Mouse (Mus musculus): Measurements from ENCODE around the gene Pym1. TPM values are rescaled to one million over a fixed set of nuclear protein-coding genes. Genes with fewer than 3 reads are reported as not detected.
"Not testable (repeated sequence)": the region's sequence is repeated elsewhere in the genome, so short reads cannot be mapped to it uniquely, and the experiment has no call there.

The Pym1 gene
- 12.5 and 19.5 TPM in 2 replicates for polyA plus RNA-seq (2012; ENCODE audit: insufficient read depth, insufficient read length, missing spikeins)

GRCm38 (mm10) chr10:128747646-128748251 is at the start of gene Pym1:
Pym1 (plus strand) TSS chr10:128747889.
- H3K27ac ChIP-seq (replicated peaks; ENCODE audit: low read depth, low read length): peak within 1 kb of the TSS; percentile 94
- peak within 1 kb of the TSS; percentile 87 for H3K4me3 ChIP-seq (ENCODE audit: insufficient read depth, low read depth, low read length)
- peaks cover 17% of the 10 kb centered on the region; the same call in 1 of the 2 replicates for H3K4me1 ChIP-seq (ENCODE audit: control insufficient read depth, insufficient read depth, insufficient read length, low read length)

GRCm38 (mm10) chr10:128699006-128699405 is 48.7 kb upstream of the Pym1 start:
- H3K4me1 ChIP-seq (ENCODE audit: control insufficient read depth, insufficient read depth, insufficient read length, low read length): peaks cover 3% of the 10 kb centered on the region; the same call in 1 of the 2 replicates
- no peak overlapping the region for H3K27ac ChIP-seq (replicated peaks; ENCODE audit: low read depth, low read length)
- no peak overlapping the region for H3K4me3 ChIP-seq (ENCODE audit: insufficient read depth, low read depth, low read length)

- Histone ChIP-seq H3K4me3 (ENCODE audit: insufficient read depth, low read depth, low read length) (no peak overlapping the region), H3K27ac (replicated peaks; ENCODE audit: low read depth, low read length) (no peak overlapping the region), H3K4me1 (ENCODE audit: control insufficient read depth, insufficient read depth, insufficient read length, low read length) (peaks cover 3% of the 10 kb centered on the region; the same call in 1 of the 2 replicates)
Measured at GRCm38 (mm10) chr10:128699611-128700010, 48.1 kb upstream of the Pym1 start.

GRCm38 (mm10) chr10:128700712-128701111 is 47.0 kb upstream of the Pym1 start:
- no peak overlapping the region for H3K4me3 ChIP-seq (ENCODE audit: insufficient read depth, low read depth, low read length)
- H3K27ac ChIP-seq (replicated peaks; ENCODE audit: low read depth, low read length): no peak overlapping the region
- peaks cover 6% of the 10 kb centered on the region; the same call in 1 of the 2 replicates for H3K4me1 ChIP-seq (ENCODE audit: control insufficient read depth, insufficient read depth, insufficient read length, low read length)

GRCm38 (mm10) chr10:128702328-128703007 is 45.2 kb upstream of the Pym1 start:
- Histone ChIP-seq H3K4me3 (ENCODE audit: insufficient read depth, low read depth, low read length) (no peak overlapping the region), H3K27ac (replicated peaks; ENCODE audit: low read depth, low read length) (no peak overlapping the region), H3K4me1 (ENCODE audit: control insufficient read depth, insufficient read depth, insufficient read length, low read length) (peaks cover 6% of the 10 kb centered on the region; the same call in 1 of the 2 replicates)

- peaks cover 6% of the 10 kb centered on the region; the same call in 1 of the 2 replicates for H3K4me1 ChIP-seq (ENCODE audit: control insufficient read depth, insufficient read depth, insufficient read length, low read length)
- H3K4me3 ChIP-seq (ENCODE audit: insufficient read depth, low read depth, low read length): peak within 1 kb of the TSS; percentile 98
- peak within 1 kb of the TSS; percentile 80 for H3K27ac ChIP-seq (replicated peaks; ENCODE audit: low read depth, low read length)
Measured at GRCm38 (mm10) chr10:128703895-128704294, 43.8 kb upstream of the Pym1 start, which contains the start of gene Pmel. Pmel (plus strand) TSS chr10:128704195.

GRCm38 (mm10) chr10:128704491-128705316 is 43.0 kb upstream of the Pym1 start, which contains the start of gene Cdk2:
Cdk2 (minus strand) TSS chr10:128705031.
- H3K4me3 ChIP-seq (ENCODE audit: insufficient read depth, low read depth, low read length): peak within 1 kb of the TSS; percentile 98
- peak within 1 kb of the TSS; percentile 80 for H3K27ac ChIP-seq (replicated peaks; ENCODE audit: low read depth, low read length)
- peaks cover 6% of the 10 kb centered on the region; the same call in 1 of the 2 replicates for H3K4me1 ChIP-seq (ENCODE audit: control insufficient read depth, insufficient read depth, insufficient read length, low read length)

- Histone ChIP-seq H3K4me3 (ENCODE audit: insufficient read depth, low read depth, low read length) (peak overlapping the region; percentile 50), H3K27ac (replicated peaks; ENCODE audit: low read depth, low read length) (peak overlapping the region; percentile 72), H3K4me1 (ENCODE audit: control insufficient read depth, insufficient read depth, insufficient read length, low read length) (peaks cover 6% of the 10 kb centered on the region; the same call in 1 of the 2 replicates)
Measured at GRCm38 (mm10) chr10:128705317-128705693, 42.4 kb upstream of the Pym1 start.

GRCm38 (mm10) chr10:128711318-128711717 is 36.4 kb upstream of the Pym1 start:
- not testable (repeated sequence) for H3K4me1 ChIP-seq (ENCODE audit: control insufficient read depth, insufficient read depth, insufficient read length, low read length); H3K4me3 ChIP-seq (ENCODE audit: insufficient read depth, low read depth, low read length); H3K27ac ChIP-seq (replicated peaks; ENCODE audit: low read depth, low read length)

GRCm38 (mm10) chr10:128715559-128716537 is 31.8 kb upstream of the Pym1 start:
- H3K4me1 ChIP-seq (ENCODE audit: control insufficient read depth, insufficient read depth, insufficient read length, low read length): no peaks in the 10 kb centered on the region
- H3K27ac ChIP-seq (replicated peaks; ENCODE audit: low read depth, low read length): no peak overlapping the region
- no peak overlapping the region for H3K4me3 ChIP-seq (ENCODE audit: insufficient read depth, low read depth, low read length)

GRCm38 (mm10) chr10:128725466-128725865 is 22.2 kb upstream of the Pym1 start:
- H3K4me1 ChIP-seq (ENCODE audit: control insufficient read depth, insufficient read depth, insufficient read length, low read length); H3K4me3 ChIP-seq (ENCODE audit: insufficient read depth, low read depth, low read length): not testable (repeated sequence)

GRCm38 (mm10) chr10:128728059-128728458 is 19.6 kb upstream of the Pym1 start:
- Histone ChIP-seq H3K27ac (replicated peaks; ENCODE audit: low read depth, low read length) (no peak overlapping the region), H3K4me3 (ENCODE audit: insufficient read depth, low read depth, low read length) (no peak overlapping the region), H3K4me1 (ENCODE audit: control insufficient read depth, insufficient read depth, insufficient read length, low read length) (no peaks in the 10 kb centered on the region)

More at GRCm38 (mm10) chr10:128725466-128725865, 22.2 kb upstream of the Pym1 start:
- H3K27ac ChIP-seq (replicated peaks; ENCODE audit: low read depth, low read length): not testable (repeated sequence)

- H3K4me3 ChIP-seq (ENCODE audit: insufficient read depth, low read depth, low read length): no peak overlapping the region
- no peaks in the 10 kb centered on the region for H3K4me1 ChIP-seq (ENCODE audit: control insufficient read depth, insufficient read depth, insufficient read length, low read length)
Measured at GRCm38 (mm10) chr10:128731002-128731433, 16.7 kb upstream of the Pym1 start.

GRCm38 (mm10) chr10:128731992-128732391 is 15.7 kb upstream of the Pym1 start:
- H3K4me3 ChIP-seq (ENCODE audit: insufficient read depth, low read depth, low read length): no peak overlapping the region
- no peak overlapping the region for H3K27ac ChIP-seq (replicated peaks; ENCODE audit: low read depth, low read length)
- no peaks in the 10 kb centered on the region for H3K4me1 ChIP-seq (ENCODE audit: control insufficient read depth, insufficient read depth, insufficient read length, low read length)

More at GRCm38 (mm10) chr10:128731002-128731433, 16.7 kb upstream of the Pym1 start:
- H3K27ac ChIP-seq (replicated peaks; ENCODE audit: low read depth, low read length): no peak overlapping the region
